Mouse (Mus musculus) heart, postnatal 0 days (tissue): ENCODE data around the gene Mcl1. TPM values are rescaled to one million over a fixed set of nuclear protein-coding genes. Genes with fewer than 3 reads are reported as not detected.
A peak's percentile ranks its signal among the peaks of the same experiment; 100 is the strongest.
"Not testable (repeated sequence)": the region's sequence is repeated elsewhere in the genome, so short reads cannot be mapped to it uniquely, and the experiment has no call there.

Experiments
- ATAC-seq: fragments of 200-750 bp; cut with Nextera tagmentation; 2 replicates; pipeline ENCODE4 v1.8.0; 2017; ENCODE audit warnings: low read depth, moderate number of reproducible peaks, moderate library complexity; ENCODE audit not compliant: insufficient read depth
- DNase-seq: peaks from one replicate; pipeline ENCODE4 v3.0.0-alpha.2; 2016; ENCODE audit warnings: low spot score
- H3K27ac ChIP-seq: fragments of 300-500 bp; sonication (generic); 2 replicates; pipeline ENCODE4 v1.5.1; 2014; ENCODE audit warnings: low read depth, mild to moderate bottlenecking
- H3K27me3 ChIP-seq: fragments of 300-500 bp; sonication (generic); 2 replicates; pipeline ENCODE4 v1.6.1; 2014; ENCODE audit warnings: low read length, mixed read lengths; ENCODE audit not compliant: control insufficient read depth, insufficient read depth
- H3K36me3 ChIP-seq: fragments of 300-500 bp; sonication (generic); replicated peaks from 2 replicates; pipeline ENCODE4 v1.6.1; 2014; ENCODE audit warnings: low read length, mixed read lengths; ENCODE audit not compliant: control insufficient read depth, insufficient read depth
- H3K4me1 ChIP-seq: fragments of 300-500 bp; sonication (generic); 2 replicates; pipeline ENCODE4 v1.6.1; 2014; ENCODE audit warnings: antibody characterized with exemption; ENCODE audit not compliant: control insufficient read depth, insufficient read depth
- H3K4me2 ChIP-seq: fragments of 300-500 bp; sonication (generic); 2 replicates; pipeline ENCODE4 v1.6.1; 2014; ENCODE audit warnings: low read depth, mild to moderate bottlenecking, low read length, moderate library complexity
- H3K4me3 ChIP-seq: fragments of 300-500 bp; sonication (generic); 2 replicates; pipeline ENCODE4 v1.5.1; 2014; ENCODE audit warnings: low read depth, low read length
- H3K9ac ChIP-seq: fragments of 300-500 bp; sonication (generic); replicated peaks from 2 replicates; pipeline ENCODE4 v1.6.1; 2014; ENCODE audit warnings: low read depth, low read length, mixed read lengths
- H3K9me3 ChIP-seq: fragments of 300-500 bp; sonication (generic); replicated peaks from 2 replicates; pipeline ENCODE4 v1.6.1; 2016; ENCODE audit warnings: low read length; ENCODE audit not compliant: control insufficient read depth
- CTCF ChIP-seq: IDR thresholded peaks from 2 replicates; pipeline ENCODE4 v1.5.1; 2016; ENCODE audit warnings: antibody characterized with exemption, control low read depth, low read depth
- EP300 ChIP-seq: IDR thresholded peaks from 2 replicates; pipeline ENCODE4 v1.6.1; 2016; ENCODE audit warnings: antibody characterized with exemption, low read depth
- WGBS: fragments of 180-500 bp; shearing (Covaris S2); extraction: QIAGEN DNeasy Blood & Tissue Kit; methylation state at CpG from one replicate; pipeline ENCODE4 v1.1.7; 2014; 5-methylcytosine and 5-hydroxymethylcytosine counted together
- polyA plus RNA-seq: library from polyadenylated mRNA; unstranded; fragments of >200 nt; fragmentation: Nextera tagmentation; extraction: Ambion mirVana; gene quantifications from 2 replicates; pipeline ENCODE4 v1.2.1, GENCODE M21; 2015
- total RNA-seq: library from RNA; depleted of rRNA; stranded (reverse); fragments of >200 nt; gene quantifications from 2 replicates; pipeline ENCODE4 v1.2.3, GENCODE M21; 2014; ENCODE audit warnings: low replicate concordance

The Mcl1 gene
- total and polyA plus RNA-seq, 2 experiments from 2014 or later, result 50.1 to 278 TPM

DNA sequence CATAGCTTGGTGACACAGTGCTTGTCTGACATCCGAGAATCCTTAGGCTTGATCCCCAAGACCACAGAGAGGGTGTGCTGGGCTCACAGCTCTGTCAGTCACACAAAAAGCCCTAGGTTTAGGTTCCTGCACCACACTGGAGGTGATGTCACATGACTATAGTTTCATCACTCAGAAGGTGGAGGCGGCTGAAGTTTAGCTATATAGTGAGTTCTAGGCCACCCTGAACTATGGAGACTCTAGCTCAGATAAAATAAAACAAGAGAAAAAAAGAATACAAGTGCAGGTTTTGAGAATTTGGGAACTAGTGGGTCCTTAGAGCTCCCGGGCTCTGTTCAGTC is 7.6 kb upstream of the Mcl1 start:
- H3K4me2 ChIP-seq, result no peak overlapping the region
- no peak for TF ChIP-seq CTCF
- TF ChIP-seq EP300, result no peak
- ATAC-seq (no peak), DNase-seq (no peak)
- peaks cover 21% of the 10 kb centered on the region for H3K4me1 ChIP-seq
- H3K9ac ChIP-seq, result 0 out of 2 replicates have a peak overlapping the region, but pooled peaks have one; percentile 32
- H3K27ac ChIP-seq, result peak overlapping the region; percentile 90
- H3K36me3 ChIP-seq, result no peaks in the 10 kb centered on the region
- 76% methylated on average over 3 of the region's 3 CpGs for WGBS
- H3K9me3 ChIP-seq, result no peaks in the 10 kb centered on the region
- no peak overlapping the region for H3K4me3 ChIP-seq
- H3K27me3 ChIP-seq, result no peaks in the 10 kb centered on the region

DNA sequence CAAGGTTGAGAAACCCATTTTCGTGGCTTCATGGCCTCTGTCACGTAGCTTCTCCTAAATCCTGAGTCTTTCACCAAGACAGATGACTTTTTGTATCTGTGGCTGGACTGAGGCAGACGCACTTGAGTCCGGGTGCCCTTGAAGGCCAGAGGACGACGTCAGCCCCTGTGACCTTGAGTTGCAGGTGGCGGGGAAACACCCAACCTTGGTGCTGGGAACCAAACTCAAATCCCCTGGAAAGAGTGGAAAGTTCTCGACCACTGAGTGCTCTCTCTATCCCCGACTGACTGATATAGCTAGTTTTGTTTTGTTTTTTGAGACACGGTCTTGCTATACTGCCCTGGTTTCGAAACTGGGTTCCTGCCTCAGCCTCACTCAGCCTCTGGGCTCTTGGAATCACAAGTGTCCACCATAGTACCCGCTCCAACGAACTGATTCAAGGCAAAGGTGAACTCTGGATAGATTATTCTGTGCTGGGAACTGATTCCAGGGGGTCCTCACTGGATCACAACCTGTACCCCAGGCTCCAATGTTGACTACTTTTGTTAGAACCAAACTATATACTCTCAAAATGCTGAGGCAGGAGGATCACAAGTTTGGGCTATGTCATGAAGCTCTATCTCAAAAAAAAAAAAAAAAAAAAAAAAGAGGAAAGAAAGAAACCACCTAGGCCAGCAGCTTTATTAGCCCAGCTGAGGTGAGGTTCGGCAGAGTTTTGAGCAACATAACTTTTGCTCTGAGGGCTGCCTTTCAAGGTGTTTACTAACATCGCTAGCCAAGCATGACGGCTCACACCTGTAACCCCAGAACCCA is 7.0 kb upstream of the Mcl1 start:
- Histone ChIP-seq H3K27me3 (no peaks in the 10 kb centered on the region), H3K4me3 (no peak overlapping the region), H3K4me1 (peaks cover 21% of the 10 kb centered on the region), H3K9me3 (no peaks in the 10 kb centered on the region), H3K27ac (peak overlapping the region; percentile 90), H3K9ac (0 out of 2 replicates have a peak overlapping the region, but pooled peaks have one; percentile 32), H3K36me3 (no peaks in the 10 kb centered on the region), H3K4me2 (no peak overlapping the region)
- TF ChIP-seq CTCF, result no peak
- TF ChIP-seq EP300, result no peak
- 83% methylated on average over 16 of the region's 16 CpGs for WGBS
- DNase-seq (no peak), ATAC-seq (no peak)

DNA sequence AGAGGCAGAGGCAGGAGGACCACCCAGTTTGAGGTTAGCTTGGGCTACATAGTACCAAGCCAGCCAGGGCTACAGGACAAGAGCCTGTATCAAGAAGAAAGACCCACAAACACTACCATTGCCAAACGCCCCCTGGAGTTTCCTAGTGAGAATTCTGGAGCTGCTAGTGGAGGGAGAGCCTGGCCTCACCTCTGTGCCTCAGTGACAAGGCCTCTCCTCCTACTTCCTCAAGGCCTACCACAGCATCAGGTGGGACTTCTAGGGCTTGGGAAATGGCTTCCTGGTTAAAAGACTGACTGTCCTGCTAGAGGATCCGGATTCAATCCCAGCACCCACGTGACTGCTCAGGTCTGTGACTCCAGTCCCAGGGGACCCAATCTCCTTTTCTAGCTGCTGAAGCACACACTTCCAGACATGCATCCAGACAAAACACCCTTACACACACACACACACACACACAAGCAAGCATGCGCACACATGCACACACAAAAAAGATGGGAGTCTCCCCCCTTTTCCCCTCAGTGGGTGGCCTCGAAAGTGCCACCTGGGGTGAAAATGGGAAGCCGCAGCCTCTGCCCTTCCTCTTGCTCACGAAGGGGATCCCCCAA is 6.3 kb upstream of the Mcl1 start:
- peaks cover 21% of the 10 kb centered on the region for H3K4me1 ChIP-seq
- no peak overlapping the region for H3K4me3 ChIP-seq
- 79% methylated on average over 7 of the region's 7 CpGs for WGBS
- no peak for TF ChIP-seq EP300
- no peak for TF ChIP-seq CTCF
- no peaks in the 10 kb centered on the region for H3K9me3 ChIP-seq
- no peak overlapping the region for H3K9ac ChIP-seq
- H3K27ac ChIP-seq, result no peak overlapping the region
- H3K4me2 ChIP-seq, result no peak overlapping the region
- no peaks in the 10 kb centered on the region for H3K27me3 ChIP-seq
- H3K36me3 ChIP-seq, result no peaks in the 10 kb centered on the region
- ATAC-seq, result no peak
- DNase-seq, result no peak

DNA sequence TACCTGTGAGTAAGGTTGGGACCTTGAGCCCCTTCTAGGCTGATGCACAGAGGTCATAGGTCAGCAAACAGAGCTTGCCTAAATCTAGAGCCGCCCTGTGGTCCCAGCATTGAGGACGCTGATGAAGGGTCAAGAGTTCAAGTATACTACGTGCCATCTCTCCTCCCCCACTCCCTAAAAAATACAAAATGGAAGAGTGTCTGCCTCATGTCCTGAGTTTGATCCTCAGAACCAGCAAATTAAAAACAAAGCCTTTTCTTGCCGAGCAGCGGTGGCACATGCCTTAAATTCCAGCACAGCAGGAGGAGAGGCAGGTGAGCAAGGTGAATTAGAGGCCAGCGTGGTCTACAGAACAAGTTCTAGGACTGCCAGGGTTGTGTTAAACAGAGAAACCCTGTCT is 5.7 kb upstream of the Mcl1 start:
- no peak for DNase-seq
- Histone ChIP-seq H3K27me3 (no peaks in the 10 kb centered on the region), H3K9me3 (no peaks in the 10 kb centered on the region), H3K4me1 (peaks cover 21% of the 10 kb centered on the region), H3K4me3 (no peak overlapping the region), H3K36me3 (no peaks in the 10 kb centered on the region), H3K4me2 (no peak overlapping the region), H3K9ac (no peak overlapping the region), H3K27ac (no peak overlapping the region)
- ATAC-seq, result no peak
- 42% methylated on average over 6 of the region's 6 CpGs for WGBS
- TF ChIP-seq CTCF (no peak), EP300 (no peak)

- no peak overlapping the region for H3K9ac ChIP-seq
- ATAC-seq, result no peak
These were observed 5.0 kb upstream of the Mcl1 start for GRCm38 (mm10) chr3:95653473-95654034.

DNA sequence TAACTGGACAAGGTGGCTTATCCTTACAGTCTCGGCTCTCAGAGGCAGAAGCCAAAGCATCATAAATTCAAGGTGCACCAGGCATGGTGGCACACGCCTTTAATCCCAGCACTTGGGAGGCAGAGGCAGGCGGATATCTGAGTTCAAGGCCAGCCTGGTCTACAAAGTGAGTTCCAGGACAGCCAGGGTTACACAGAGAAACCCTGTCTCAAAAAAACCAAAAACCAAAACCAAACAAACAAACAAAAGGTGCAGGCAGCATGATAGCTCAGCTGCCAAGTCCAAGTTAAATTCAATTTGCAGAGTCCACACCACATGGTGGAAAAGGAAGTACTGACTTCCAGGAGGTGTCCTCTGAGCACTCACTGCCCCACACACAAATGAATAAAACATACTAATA is 4.2 kb upstream of the Mcl1 start:
- not testable (repeated sequence) for H3K4me3 ChIP-seq, H3K9me3 ChIP-seq, ATAC-seq, H3K4me2 ChIP-seq, H3K36me3 ChIP-seq, H3K27ac ChIP-seq, H3K9ac ChIP-seq, DNase-seq, H3K27me3 ChIP-seq
- H3K4me1 ChIP-seq, result peaks cover 21% of the 10 kb centered on the region
- WGBS, result 88% methylated on average over 3 of the region's 3 CpGs

More at GRCm38 (mm10) chr3:95653473-95654034, 5.0 kb upstream of the Mcl1 start:
- H3K4me2 ChIP-seq, result no peak overlapping the region
- no peaks in the 10 kb centered on the region for H3K27me3 ChIP-seq
- WGBS, result 21% methylated on average over 11 of the region's 11 CpGs
- H3K27ac ChIP-seq, result peak overlapping the region; percentile 36; the same call in 1 of the 2 replicates
- peaks cover 21% of the 10 kb centered on the region for H3K4me1 ChIP-seq
- no peaks in the 10 kb centered on the region for H3K9me3 ChIP-seq
- H3K4me3 ChIP-seq, result no peak overlapping the region
- TF ChIP-seq EP300, result no peak
- no peak for TF ChIP-seq CTCF
- H3K36me3 ChIP-seq, result no peaks in the 10 kb centered on the region
- DNase-seq, result peak; percentile 76
